Mouse (Mus musculus) embryonic facial prominence, embryonic 11.5 days (tissue): ENCODE data around the gene Atp6v1a. TPM values are rescaled to one million over a fixed set of nuclear protein-coding genes. Genes with fewer than 3 reads are reported as not detected.

Experiments used
- ATAC-seq: fragments of 200-750 bp; cut with Nextera tagmentation; replicated peaks from 2 replicates; pipeline ENCODE4 v1.8.0; 2017; ENCODE audit warnings: low read depth; ENCODE audit not compliant: insufficient number of reproducible peaks, low FRiP score, low TSS enrichment
- DNase-seq: peaks from one replicate; pipeline ENCODE4 v3.0.0-alpha.2; 2015; ENCODE audit warnings: low spot score
- H3K27ac ChIP-seq: fragments of 300-500 bp; sonication (generic); replicated peaks from 2 replicates; pipeline ENCODE4 v1.5.1; 2014; ENCODE audit warnings: mild to moderate bottlenecking, low read depth, low read length, control low read depth
- H3K27me3 ChIP-seq: fragments of 300-500 bp; sonication (generic); 2 replicates; pipeline ENCODE4 v1.6.1; 2014; ENCODE audit warnings: mild to moderate bottlenecking, low read length, moderate library complexity, mixed read lengths; ENCODE audit not compliant: control insufficient read depth, insufficient read depth
- H3K36me3 ChIP-seq: fragments of 300-500 bp; sonication (generic); replicated peaks from 2 replicates; pipeline ENCODE4 v1.6.1; 2014; ENCODE audit warnings: low read depth, mild to moderate bottlenecking, low read length, moderate library complexity, mixed read lengths; ENCODE audit not compliant: control insufficient read depth, insufficient read depth
- H3K4me1 ChIP-seq: fragments of 300-500 bp; sonication (generic); 2 replicates; pipeline ENCODE4 v1.6.1; 2014; ENCODE audit warnings: low read length, mixed read lengths; ENCODE audit not compliant: control insufficient read depth, insufficient read depth
- H3K4me2 ChIP-seq: fragments of 300-500 bp; sonication (generic); 2 replicates; pipeline ENCODE4 v1.6.1; 2014; ENCODE audit warnings: low read depth, mild to moderate bottlenecking, control low read depth, low read length, moderate library complexity
- H3K4me3 ChIP-seq: fragments of 300-500 bp; sonication (generic); 2 replicates; pipeline ENCODE4 v1.5.1; 2014; ENCODE audit warnings: low read depth, low read length, control low read depth
- H3K9ac ChIP-seq: fragments of 300-500 bp; sonication (generic); replicated peaks from 2 replicates; pipeline ENCODE4 v1.6.1; 2014; ENCODE audit warnings: mild to moderate bottlenecking, control low read depth, low read length
- H3K9me3 ChIP-seq: fragments of 300-500 bp; sonication (generic); replicated peaks from 2 replicates; pipeline ENCODE4 v1.6.1; 2016; ENCODE audit warnings: mild to moderate bottlenecking, low read length, inconsistent platforms, mixed read lengths; ENCODE audit not compliant: control insufficient read depth
- WGBS: fragments of 180-500 bp; shearing (Covaris S2); extraction: QIAGEN DNeasy Blood & Tissue Kit; methylation state at CpG from one replicate; pipeline ENCODE4 v1.1.7; 2014; 5-methylcytosine and 5-hydroxymethylcytosine counted together
- polyA plus RNA-seq: library from polyadenylated mRNA; unstranded; fragments of >200 nt; fragmentation: Nextera tagmentation; extraction: Ambion mirVana; gene quantifications from 2 replicates; pipeline ENCODE4 v1.2.1, GENCODE M21; 2014

The Atp6v1a gene
- polyA plus RNA-seq, 1 experiment from 2014 or later = 61.9 TPM

- Histone ChIP-seq H3K4me1 (no peaks in the 10 kb centered on the region), H3K27ac (no peak overlapping the region), H3K9ac (no peak overlapping the region), H3K9me3 (no peaks in the 10 kb centered on the region), H3K27me3 (no peaks in the 10 kb centered on the region), H3K4me2 (no peak overlapping the region), H3K36me3 (no peaks in the 10 kb centered on the region), H3K4me3 (no peak overlapping the region)
- ATAC-seq (no peak), DNase-seq (no peak)
- 80% methylated on average over 6 of the region's 6 CpGs for WGBS
Measured at GRCm38 (mm10) chr16:44052390-44052789, 87.1 kb downstream of the Atp6v1a start.

GRCm38 (mm10) chr16:44050139-44050538 lies 89.4 kb downstream of the Atp6v1a start:
- no peak overlapping the region for H3K27ac ChIP-seq
- H3K36me3 ChIP-seq = no peaks in the 10 kb centered on the region
- no peak for ATAC-seq
- H3K4me2 ChIP-seq = no peak overlapping the region
- no peak for DNase-seq
- H3K9me3 ChIP-seq = no peaks in the 10 kb centered on the region
- H3K4me3 ChIP-seq = no peak overlapping the region
- WGBS = 88% methylated on average over 5 of the region's 5 CpGs
- H3K4me1 ChIP-seq = no peaks in the 10 kb centered on the region
- no peak overlapping the region for H3K9ac ChIP-seq
- H3K27me3 ChIP-seq = no peaks in the 10 kb centered on the region

GRCm38 (mm10) chr16:44039112-44039511 lies 100.4 kb downstream of the Atp6v1a start:
- no peak for DNase-seq
- WGBS = 82% methylated on average over 4 of the region's 4 CpGs
- no peaks in the 10 kb centered on the region for H3K9me3 ChIP-seq

More at GRCm38 (mm10) chr16:44039112-44039511, 100.4 kb downstream of the Atp6v1a start:
- no peaks in the 10 kb centered on the region for H3K4me1 ChIP-seq
- no peak for ATAC-seq
- H3K27ac ChIP-seq = no peak overlapping the region
- H3K27me3 ChIP-seq = no peaks in the 10 kb centered on the region
- H3K36me3 ChIP-seq = no peaks in the 10 kb centered on the region; the same call in 1 of the 2 replicates
- no peak overlapping the region for H3K4me3 ChIP-seq
- no peak overlapping the region for H3K4me2 ChIP-seq
- no peak overlapping the region for H3K9ac ChIP-seq

Other genes starting within 250 kb of the Atp6v1a start
- 13.2 and 15.6 TPM in 2 replicates for gene Ccdc191, start 249.9 kb downstream of the Atp6v1a start, polyA plus RNA-seq
- gene Qtrt2, start 212.9 kb downstream of the Atp6v1a start, polyA plus RNA-seq = 42.9 and 54.4 TPM in 2 replicates
- 0.33 and 0.38 TPM in 2 replicates for gene Zdhhc23, start 159.9 kb downstream of the Atp6v1a start, polyA plus RNA-seq
- 4.9 and 5.0 TPM in 2 replicates for gene Gramd1c, start 76.4 kb downstream of the Atp6v1a start, polyA plus RNA-seq
- gene Naa50, start 125 bp upstream of the Atp6v1a start, polyA plus RNA-seq = 92.4 and 97.7 TPM in 2 replicates
- gene Usf3, start 33.5 kb upstream of the Atp6v1a start, polyA plus RNA-seq = 4.4 and 4.6 TPM in 2 replicates
- 0.42 and 0.89 TPM in 2 replicates for gene Sidt1, start 193.5 kb upstream of the Atp6v1a start, polyA plus RNA-seq
- gene Spice1, start 207.4 kb upstream of the Atp6v1a start, polyA plus RNA-seq = 32.4 and 34.8 TPM in 2 replicates